Mouse (Mus musculus): ENCODE results near the gene Xirp1.

GRCm38 (mm10) chr9:120021164-120021563 is 2.2 kb downstream of the Xirp1 start:
- no peak for TF ChIP-seq CTCF (IDR thresholded peaks at IDR 0.05 in 2 of 3, conservative IDR thresholded peaks at IDR 0.05 in 1 of 3; ENCODE audit: control insufficient read depth in 1 of 3, insufficient read depth in 1 of 3, low read depth in 2 of 3, low read length in 3 of 3, poor library complexity in 1 of 3, severe bottlenecking in 1 of 3)
- no peak for TF ChIP-seq MEF2A (IDR thresholded peaks at IDR 0.05; ENCODE audit: extremely low read depth, insufficient replicate concordance, low read depth, low read length, poor library complexity, severe bottlenecking)
- TF ChIP-seq TAL1 (IDR thresholded peaks at IDR 0.05; ENCODE audit: low read length), result no peak
- no peak for TF ChIP-seq ZC3H11A (IDR thresholded peaks at IDR 0.05; ENCODE audit: low read depth, low read length)
- no peak for TF ChIP-seq KAT2A (conservative IDR thresholded peaks at IDR 0.05; ENCODE audit: low read depth, low read length)
- no peak for TF ChIP-seq CHD1 (IDR thresholded peaks at IDR 0.05; ENCODE audit: low read depth, low read length)
- TF ChIP-seq BHLHE40 (IDR thresholded peaks at IDR 0.05; ENCODE audit: borderline replicate concordance, low read depth, low read length), result no peak
- TF ChIP-seq GATA1 (IDR thresholded peaks at IDR 0.05; ENCODE audit: low read depth, low read length), result no peak
- TF ChIP-seq MYC (IDR thresholded peaks at IDR 0.05; ENCODE audit: low read depth, low read length), result no peak
- no peak for TF ChIP-seq EP300 (IDR thresholded peaks at IDR 0.05; ENCODE audit: low read depth in 1 of 2, low read length in 2 of 2)
- TF ChIP-seq SMC3 (IDR thresholded peaks at IDR 0.05; ENCODE audit: low read depth, low read length), result no peak
- no peak for TF ChIP-seq ZMIZ1 (IDR thresholded peaks at IDR 0.05; ENCODE audit: low read depth, low read length)
- TF ChIP-seq MAFK (IDR thresholded peaks at IDR 0.05; ENCODE audit: borderline replicate concordance, low read depth, low read length), result no peak
- TF ChIP-seq GABPA (IDR thresholded peaks at IDR 0.05; ENCODE audit: low read depth, low read length), result no peak
